Comparison of ENCODE assay signal across 8 mouse cellular contexts in the genomic region with DNA sequence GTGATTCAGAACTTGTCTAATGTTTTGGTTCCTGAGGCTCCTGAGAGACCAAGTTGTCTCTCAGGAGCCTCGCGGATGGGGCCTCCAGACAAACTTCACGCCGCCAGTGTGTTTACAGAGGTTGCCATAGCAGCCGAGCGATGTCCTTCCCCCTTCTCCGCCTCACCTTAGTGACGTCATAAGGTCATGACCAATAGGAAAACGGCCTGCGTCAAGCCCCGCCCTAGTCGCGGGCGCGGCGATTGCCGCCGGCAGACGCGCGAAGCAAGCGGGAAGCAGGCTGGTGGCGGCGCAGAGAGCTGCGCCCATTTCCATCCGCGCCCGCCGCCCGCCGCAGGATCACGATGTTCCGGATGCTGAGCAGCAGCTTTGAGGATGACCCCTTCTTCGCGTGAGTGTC. TPM values are rescaled to one million over a fixed set of nuclear protein-coding genes. Genes with fewer than 3 reads are reported as not detected.
DNase-seq lines count a peak whose midpoint lies in the region; ATAC-seq lines count a peak whose summit lies in the region.

A gene (plus strand): TSS at position 226 of the 400 bp plus-strand sequence.

- peaks cover 5% of the 10 kb centered on the region; the same call in 1 of the 2 replicates for H3K4me1 ChIP-seq in embryonic facial prominence, embryonic 12.5 days
- peaks cover 4% of the 10 kb centered on the region; the same call in 1 of the 2 replicates for H3K4me1 ChIP-seq in midbrain, embryonic 12.5 days

- H3K27me3 ChIP-seq in embryonic facial prominence, embryonic 12.5 days = peaks cover 6% of the 10 kb centered on the region; the same call in 1 of the 2 replicates
- H3K27me3 ChIP-seq in midbrain, embryonic 12.5 days = peaks cover 20% of the 10 kb centered on the region

- no peaks in the 10 kb centered on the region for H3K36me3 ChIP-seq in embryonic facial prominence, embryonic 12.5 days
- no peaks in the 10 kb centered on the region for H3K36me3 ChIP-seq in midbrain, embryonic 12.5 days

- ATAC-seq in embryonic facial prominence, embryonic 12.5 days (ENCODE audit: insufficient number of reproducible peaks, insufficient read depth, low FRiP score, low TSS enrichment) = peak; percentile 90
- peak; percentile 97 for ATAC-seq in midbrain, embryonic 12.5 days (ENCODE audit: low FRiP score, low read depth)

- H3K9ac ChIP-seq in embryonic facial prominence, embryonic 12.5 days = peak within 1 kb of the TSS; percentile 54
- peak within 1 kb of the TSS; percentile 59 for H3K9ac ChIP-seq in midbrain, embryonic 12.5 days (replicated peaks)

- under 1% methylated on average over 35 of the region's 35 CpGs for WGBS in embryonic facial prominence, embryonic 12.5 days
- WGBS in midbrain, embryonic 12.5 days = under 1% methylated on average over 35 of the region's 35 CpGs

- H3K27ac ChIP-seq in embryonic facial prominence, embryonic 12.5 days = no peak within 1 kb of the TSS
- no peak within 1 kb of the TSS for H3K27ac ChIP-seq in midbrain, embryonic 12.5 days (replicated peaks)

- H3K4me2 ChIP-seq in embryonic facial prominence, embryonic 12.5 days (replicated peaks) = peak within 1 kb of the TSS; percentile 93
- H3K4me2 ChIP-seq in midbrain, embryonic 12.5 days (replicated peaks) = peak within 1 kb of the TSS; percentile 86

- peak; percentile 91 for DNase-seq in adrenal gland, postnatal 25 days
- DNase-seq in heart, adult 11 months = peak; percentile 99
- DNase-seq in kidney, adult 11 months = peak; percentile 79
- peak; percentile 91 for DNase-seq in left cerebral cortex, postnatal 4 days
- peak; percentile 94 for DNase-seq in skeletal muscle tissue, adult 2 months (ENCODE audit: low read depth, low spot score)
- no peak for DNase-seq in MN1 (ENCODE audit: low spot score)

- peak within 1 kb of the TSS; percentile 54 for H3K4me3 ChIP-seq in embryonic facial prominence, embryonic 12.5 days
- H3K4me3 ChIP-seq in midbrain, embryonic 12.5 days = peak within 1 kb of the TSS; percentile 53

- H3K9me3 ChIP-seq in embryonic facial prominence, embryonic 12.5 days = no peaks in the 10 kb centered on the region
- no peaks in the 10 kb centered on the region for H3K9me3 ChIP-seq in midbrain, embryonic 12.5 days

- intact Hi-C loops in left cerebral cortex, postnatal 4 days (cut with DNase I) = no loop called here

RNA-seq across cellular contexts. Expression of the gene that starts here (rescaled TPM):
- total RNA-seq in adrenal gland, postnatal 25 days (2021) = 4.1 and 4.9 TPM in 2 replicates
- polyA plus RNA-seq in embryonic facial prominence, embryonic 12.5 days (2016; fragmentation: Nextera tagmentation; extraction: Ambion mirVana) = 26.9 and 28.2 TPM in 2 replicates
- total RNA-seq in left cerebral cortex, postnatal 4 days (2021) = 1 to 10 TPM; 3.7 to 4.3 TPM
- polyA plus RNA-seq in midbrain, embryonic 12.5 days (2016; fragmentation: Nextera tagmentation; extraction: Ambion mirVana) = 27.4 and 29.0 TPM in 2 replicates
